Mouse (Mus musculus) telencephalon, adult 2 months (tissue): Measurements from ENCODE around the gene Tceal3.
A peak's percentile ranks its signal among the peaks of the same experiment; 100 is the strongest.
"Not testable (repeated sequence)": the region's sequence is repeated elsewhere in the genome, so short reads cannot be mapped to it uniquely, and the experiment has no call there.

Source experiments
- DNase-seq: peaks from one replicate; pipeline ENCODE4 v3.0.0-alpha.2; 2011; ENCODE audit warnings: low read depth, low spot score

The Tceal3 gene

DNA sequence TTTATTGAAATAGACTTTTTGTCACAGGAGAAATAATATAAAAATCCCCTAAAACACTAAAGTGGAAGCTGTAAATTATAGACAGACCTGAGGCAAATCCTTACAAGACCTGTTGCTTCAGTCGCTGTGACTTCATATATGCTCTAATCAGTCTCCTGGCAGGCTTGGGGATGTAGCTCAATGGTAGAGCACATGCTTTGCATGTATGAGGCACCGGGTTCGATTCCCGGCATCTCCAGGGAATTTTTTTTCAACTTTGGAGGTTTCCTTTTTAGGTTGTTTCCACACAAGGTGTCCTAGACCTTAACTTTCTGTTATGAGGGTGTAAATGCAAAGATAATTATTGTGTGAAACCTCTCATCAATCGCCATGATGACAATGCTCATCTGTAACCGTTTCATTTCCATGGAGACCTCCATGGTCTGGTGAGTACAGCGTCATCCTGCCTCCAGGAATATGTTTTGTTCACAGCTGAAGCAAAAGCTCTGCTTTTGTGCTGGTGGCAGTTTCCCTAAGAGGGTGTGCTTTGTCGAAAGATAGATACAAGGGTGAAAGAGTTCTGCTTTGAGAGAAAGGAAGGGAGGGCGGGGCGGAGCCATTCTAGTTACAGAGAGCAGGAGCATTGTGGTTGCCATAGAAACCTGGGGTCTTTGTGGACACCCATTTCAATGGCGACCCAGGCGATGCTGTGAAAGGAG, at the start of gene Tceal3:
Tceal3 (plus strand) TSS at position 644 of the 698 bp plus-strand sequence.
- peak; percentile 53 for DNase-seq

- not testable (repeated sequence) for DNase-seq
These were observed 46.7 kb upstream of the Tceal3 start, which contains the start of gene Kir3dl2 for GRCm38 (mm10) chrX:136543956-136544355. Kir3dl2 (minus strand) TSS chrX:136544056.

DNA sequence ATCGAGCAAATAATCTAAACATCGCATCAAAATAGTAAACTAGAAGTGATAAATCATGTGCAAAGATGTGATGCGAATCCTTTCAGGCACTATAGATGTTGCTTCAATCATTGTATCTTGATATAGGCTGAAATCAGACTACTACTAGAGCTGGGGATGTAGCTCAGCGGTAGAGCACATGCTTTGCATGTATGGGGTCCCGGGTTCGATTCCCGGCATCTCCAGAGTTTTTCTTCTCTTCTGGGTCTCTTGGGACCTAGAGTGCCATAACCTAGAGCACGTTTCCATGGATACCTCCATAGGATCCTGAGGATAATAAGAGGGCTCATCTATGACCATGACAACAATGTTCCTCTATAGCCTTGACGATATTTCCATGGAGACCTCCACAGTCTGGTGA, 21.5 kb upstream of the Tceal3 start:
- DNase-seq = not testable (repeated sequence)

DNA sequence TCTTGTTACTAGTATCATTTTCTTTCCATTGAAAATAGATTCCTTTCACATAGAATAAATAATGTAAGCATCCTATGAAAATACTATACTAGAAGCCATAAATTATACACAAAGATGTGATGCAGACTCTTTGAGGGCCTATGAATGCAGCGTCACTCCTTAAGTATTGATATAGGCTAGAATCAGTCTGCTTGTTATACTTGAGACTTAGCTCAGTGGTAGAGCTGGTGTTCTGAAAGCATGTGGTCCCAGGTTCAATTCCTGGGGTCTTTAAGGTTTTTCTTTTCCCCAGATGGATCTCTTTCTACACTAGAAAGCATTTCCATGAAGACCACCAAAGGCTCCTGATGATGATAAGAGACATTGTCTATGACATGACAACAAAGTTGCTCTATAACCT, 6.0 kb upstream of the Tceal3 start:
- no peak for DNase-seq

DNA sequence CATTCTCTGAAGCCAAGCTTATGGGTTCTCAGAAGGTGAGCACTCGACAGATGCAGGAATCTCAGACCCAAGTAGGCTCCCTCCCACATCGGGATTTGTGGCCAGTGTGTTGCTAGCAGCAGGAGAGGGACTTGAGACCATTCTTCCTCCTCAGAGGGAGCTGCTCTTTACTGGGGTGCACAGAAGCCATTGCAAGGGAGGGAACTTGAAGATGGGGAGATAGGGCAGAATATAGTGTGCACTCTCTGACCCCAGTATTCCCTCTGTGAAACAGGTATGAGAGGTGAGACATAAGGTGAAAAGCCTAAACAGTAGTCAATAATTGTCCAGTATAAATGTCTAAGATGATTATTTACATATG, 235 bp downstream of the Tceal3 start:
- no peak for DNase-seq

DNA sequence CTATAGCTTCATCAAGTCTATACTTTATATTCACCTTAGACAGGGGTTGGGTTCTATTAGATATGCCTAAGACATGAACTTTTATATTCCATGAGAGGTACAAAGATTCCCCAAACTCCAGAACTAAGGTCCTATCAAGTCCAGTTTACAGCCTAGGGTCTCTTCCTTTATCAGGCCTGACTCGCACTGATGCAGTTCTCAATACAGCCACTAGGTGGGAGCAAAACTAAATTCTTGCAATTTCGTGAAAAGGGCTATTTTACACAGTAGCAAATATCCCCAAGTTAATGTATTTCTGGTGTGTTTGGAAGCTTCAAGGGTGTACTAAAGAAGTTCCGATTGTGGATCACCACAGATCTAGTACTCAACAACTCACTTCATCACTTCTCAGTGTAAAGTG, 8.8 kb downstream of the Tceal3 start:
- no peak for DNase-seq

GRCm38 (mm10) chrX:136606951-136607350, 16.3 kb downstream of the Tceal3 start:
- DNase-seq = no peak

DNA sequence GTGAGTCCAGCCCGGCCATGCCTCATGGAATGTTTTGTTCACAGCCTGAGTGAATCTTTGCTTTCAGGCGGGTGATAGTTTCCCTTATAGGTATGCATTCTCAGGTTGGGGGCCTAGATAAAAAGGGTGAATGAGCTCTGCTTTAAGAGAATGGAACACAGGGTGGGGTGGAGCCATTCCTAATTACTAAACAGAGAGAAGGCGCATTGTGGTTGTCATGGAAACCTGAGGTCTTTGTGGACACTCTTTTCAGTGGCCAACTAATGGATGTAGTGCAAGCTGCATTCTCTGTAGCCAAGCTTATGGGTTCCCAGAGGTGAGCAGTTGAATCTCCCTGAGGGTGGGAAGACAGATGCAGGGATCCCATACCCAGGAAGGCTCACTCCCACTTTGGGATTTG, 16.8 kb downstream of the Tceal3 start:
- no peak for DNase-seq

GRCm38 (mm10) chrX:136611346-136611745, 20.7 kb downstream of the Tceal3 start:
- no peak for DNase-seq

DNA sequence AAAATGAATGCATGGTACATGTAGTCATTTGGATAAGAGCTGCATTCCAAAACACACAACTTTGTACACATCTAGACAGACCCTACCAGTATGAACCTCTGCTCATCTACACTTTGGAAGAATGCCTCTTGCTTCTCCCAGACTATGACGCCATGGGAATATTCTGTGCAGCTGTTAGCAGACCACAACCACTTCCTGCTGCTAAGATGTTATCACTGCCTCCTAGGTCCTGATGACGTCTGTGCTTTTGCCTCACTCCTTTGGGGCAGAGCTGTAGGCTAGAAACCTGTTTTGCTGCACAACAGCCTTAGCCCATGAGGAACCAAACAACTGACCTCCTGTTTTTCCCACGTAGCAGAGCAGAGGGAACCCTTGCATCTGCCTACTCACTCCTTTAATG, 25.2 kb downstream of the Tceal3 start:
- DNase-seq = not testable (repeated sequence)

GRCm38 (mm10) chrX:136624905-136625569, 34.4 kb downstream of the Tceal3 start:
- no peak for DNase-seq

DNA sequence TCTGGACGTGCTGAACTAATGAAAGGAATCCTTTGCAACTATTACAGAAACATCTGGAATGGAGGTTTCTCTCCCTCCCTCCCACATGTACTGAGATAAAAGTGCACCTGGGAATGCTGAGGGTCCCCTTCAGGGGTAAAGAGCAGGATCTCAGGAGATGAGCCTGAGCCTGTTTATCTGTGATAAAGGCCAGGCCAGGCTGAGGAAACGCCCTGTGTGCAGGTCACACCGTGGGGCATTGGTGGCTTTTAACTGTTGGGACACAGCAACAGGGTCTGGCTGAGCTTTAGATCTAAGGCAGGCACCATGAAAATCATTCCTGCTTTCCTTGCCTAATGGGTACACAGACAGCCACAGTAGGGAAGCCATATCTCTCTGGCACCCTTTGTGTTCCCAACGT, 35.3 kb downstream of the Tceal3 start:
- no peak for DNase-seq

DNA sequence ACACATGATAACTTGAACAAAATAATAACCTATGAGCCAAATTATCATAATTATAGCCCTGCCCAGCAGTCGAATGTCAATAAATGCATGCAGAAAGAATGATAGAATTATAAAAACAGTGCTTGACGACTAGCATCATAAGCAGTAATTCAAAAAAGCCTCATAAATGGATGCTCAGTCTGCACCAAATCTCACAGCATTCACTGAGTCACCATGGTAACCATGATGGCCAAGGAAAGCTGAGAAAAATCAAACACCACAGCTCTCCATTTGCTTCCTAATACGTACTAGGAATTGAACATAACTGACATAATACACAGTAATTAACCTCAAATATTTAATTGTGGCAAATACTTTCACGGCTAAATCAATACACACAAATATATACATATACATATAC, 44.5 kb downstream of the Tceal3 start:
- peak; percentile 13 for DNase-seq

GRCm38 (mm10) chrX:136639754-136640153, 49.1 kb downstream of the Tceal3 start:
- DNase-seq = peak; percentile 58

GRCm38 (mm10) chrX:136645857-136646256, 55.2 kb downstream of the Tceal3 start:
- DNase-seq = not testable (repeated sequence)

DNA sequence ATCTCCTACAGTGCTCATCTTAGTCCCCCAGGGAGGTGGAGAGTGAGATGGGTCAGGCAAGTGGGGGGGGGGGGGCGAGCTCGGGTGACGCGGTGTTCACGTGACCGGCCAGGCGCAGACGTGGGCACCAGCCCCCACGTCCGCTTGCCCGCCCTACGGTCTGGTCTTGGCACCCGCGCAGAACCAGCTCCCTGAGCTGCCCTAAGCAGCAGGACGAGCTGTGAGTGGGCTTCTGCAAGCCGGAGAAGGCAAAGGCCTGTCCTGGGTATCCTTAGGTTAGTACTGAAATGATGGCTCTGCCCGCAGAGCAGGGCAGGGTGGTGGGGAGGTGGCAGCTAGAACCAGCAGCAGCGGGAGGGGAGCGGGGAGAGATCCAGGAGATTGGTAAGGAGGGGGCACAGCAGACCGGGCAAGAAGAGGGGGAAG, 75.7 kb downstream of the Tceal3 start:
- DNase-seq = no peak

- not testable (repeated sequence) for DNase-seq
These were observed 76.3 kb downstream of the Tceal3 start for GRCm38 (mm10) chrX:136666762-136667464.

GRCm38 (mm10) chrX:136668794-136669193, 78.2 kb downstream of the Tceal3 start:
- DNase-seq = no peak

- DNase-seq = no peak
These were observed 90.3 kb downstream of the Tceal3 start for GRCm38 (mm10) chrX:136680989-136681388.

DNA sequence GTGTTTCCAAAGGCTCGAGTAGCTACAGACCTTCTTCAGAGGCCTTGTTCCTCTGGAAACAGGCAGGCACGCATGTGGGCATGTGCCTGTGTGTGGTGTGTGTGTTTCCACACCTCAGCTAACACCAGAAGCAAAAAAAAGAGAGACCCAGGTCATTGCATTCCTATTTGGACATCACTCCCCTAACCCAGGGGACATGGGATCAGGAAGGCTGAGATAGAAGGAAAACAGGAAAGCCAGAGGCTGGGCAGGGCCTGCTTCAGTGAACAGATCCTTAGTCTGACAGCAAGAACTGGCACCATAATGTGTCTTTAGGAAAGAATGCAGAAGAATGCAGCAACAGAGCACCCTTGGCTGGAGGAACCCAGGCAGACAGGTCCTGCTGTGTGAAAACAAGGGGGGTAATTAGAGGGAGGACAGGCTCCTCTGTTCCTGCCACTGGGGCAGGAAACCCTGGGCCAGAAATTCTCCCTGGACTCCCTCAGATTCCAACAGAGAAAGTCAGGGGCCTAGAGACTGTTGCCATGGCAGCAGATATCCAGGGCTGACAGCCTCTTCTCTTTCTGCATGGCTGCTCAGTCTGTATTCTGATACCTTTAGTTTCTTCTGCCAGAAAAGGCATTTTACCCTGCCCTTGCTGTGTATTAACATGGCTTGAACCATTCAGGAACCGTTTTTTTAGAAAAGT, 101.1 kb downstream of the Tceal3 start:
- DNase-seq = not testable (repeated sequence)

DNA sequence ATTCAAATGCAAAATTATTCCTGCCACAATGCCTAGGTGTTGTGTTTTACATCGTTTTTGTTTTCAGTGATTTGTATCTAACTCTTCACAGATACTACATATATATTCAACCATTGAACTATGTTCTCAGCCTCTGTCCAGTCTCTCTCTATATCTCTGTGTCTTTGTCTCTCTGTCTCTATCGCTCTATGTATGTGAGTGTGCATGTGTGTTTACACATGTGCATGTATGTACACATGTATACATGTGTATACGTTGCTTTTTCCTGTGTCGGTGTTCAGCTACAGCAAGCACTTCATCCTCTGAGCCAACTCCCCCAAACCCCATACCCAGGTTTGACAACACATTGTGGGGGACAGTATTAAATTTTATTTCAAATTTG, 101.6 kb downstream of the Tceal3 start:
- DNase-seq = no peak

GRCm38 (mm10) chrX:136693196-136693595, 102.6 kb downstream of the Tceal3 start:
- DNase-seq = no peak
